Mouse (Mus musculus) frontal cortex, postnatal 10 days (tissue): ENCODE data around the gene Uap1.

Experiments used
- DNase-seq, 2 experiments: peaks; one replicate each; pipeline ENCODE4 v3.0.0; 2022; ENCODE audit warnings: low spot score in 2 of 2, mixed read lengths in 1 of 2

Uap1 gene

DNA sequence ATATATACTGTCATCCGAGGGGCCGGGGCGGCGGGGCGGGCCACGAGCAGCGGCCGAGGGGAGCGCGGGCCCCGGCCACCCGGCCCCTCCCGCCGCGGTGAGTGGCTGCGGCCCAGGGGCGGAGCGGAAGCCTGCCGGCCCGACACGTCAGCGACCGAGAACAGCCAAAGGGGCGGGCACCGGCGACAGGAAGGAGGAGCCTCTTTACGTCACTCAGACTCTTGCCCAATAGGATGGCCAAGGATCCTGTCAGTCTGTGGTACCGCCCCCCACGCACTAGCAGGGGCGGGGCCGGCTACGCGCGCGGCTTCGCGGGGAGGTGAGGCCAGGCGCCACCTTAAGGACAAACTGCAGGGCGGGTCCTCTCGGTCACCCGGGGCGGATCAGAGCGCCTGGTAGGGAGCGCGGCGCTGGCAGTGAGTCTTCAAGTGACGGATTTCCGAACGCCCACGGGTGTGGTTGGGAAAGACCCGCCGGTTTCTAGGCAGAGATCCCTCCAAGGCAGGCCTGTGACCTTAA, at the start of gene Uap1:
Gene Uap1 (minus strand): TSS at position 144 of the 519 bp plus-strand sequence.
- peak; percentile 97 for DNase-seq

DNA sequence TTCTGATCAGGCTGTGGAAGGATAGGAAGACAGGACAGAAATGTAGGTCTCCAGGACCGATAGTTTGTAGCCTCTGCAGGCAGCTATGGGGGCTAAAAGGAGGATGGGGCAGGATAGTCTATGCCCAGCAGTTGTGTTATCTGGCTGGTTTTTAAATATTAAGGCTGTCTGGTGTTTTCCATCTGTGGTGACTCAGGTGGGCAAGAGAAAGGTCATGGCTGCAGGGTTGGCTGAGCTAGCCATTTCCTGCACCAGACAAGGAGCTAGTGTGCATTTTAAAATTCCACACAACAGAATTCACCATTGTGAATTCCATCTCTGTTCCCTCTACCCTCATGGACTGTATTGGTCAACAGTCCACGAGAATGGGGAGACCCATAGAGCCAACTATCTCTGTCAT, 48.5 kb upstream of the Uap1 start:
- DNase-seq: no peak

DNA sequence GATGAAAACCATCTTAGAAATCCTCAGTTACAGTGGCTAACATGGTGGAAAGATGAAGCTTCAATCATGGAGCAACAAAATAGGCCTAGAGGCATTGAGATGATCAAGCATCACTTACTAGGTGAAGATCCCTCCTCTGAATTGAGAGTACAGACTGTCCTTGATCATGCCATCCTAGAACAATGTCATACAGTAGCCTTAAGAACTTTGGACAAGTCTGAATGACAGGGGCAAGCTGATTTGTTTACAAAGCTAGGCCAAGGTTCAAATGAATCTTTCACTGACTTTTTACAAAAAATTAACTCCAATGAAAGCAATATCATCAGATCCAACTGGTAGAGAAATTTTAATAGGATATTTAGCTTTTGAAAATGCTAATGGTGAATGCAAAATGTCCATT, 45.6 kb upstream of the Uap1 start:
- DNase-seq: no peak

DNA sequence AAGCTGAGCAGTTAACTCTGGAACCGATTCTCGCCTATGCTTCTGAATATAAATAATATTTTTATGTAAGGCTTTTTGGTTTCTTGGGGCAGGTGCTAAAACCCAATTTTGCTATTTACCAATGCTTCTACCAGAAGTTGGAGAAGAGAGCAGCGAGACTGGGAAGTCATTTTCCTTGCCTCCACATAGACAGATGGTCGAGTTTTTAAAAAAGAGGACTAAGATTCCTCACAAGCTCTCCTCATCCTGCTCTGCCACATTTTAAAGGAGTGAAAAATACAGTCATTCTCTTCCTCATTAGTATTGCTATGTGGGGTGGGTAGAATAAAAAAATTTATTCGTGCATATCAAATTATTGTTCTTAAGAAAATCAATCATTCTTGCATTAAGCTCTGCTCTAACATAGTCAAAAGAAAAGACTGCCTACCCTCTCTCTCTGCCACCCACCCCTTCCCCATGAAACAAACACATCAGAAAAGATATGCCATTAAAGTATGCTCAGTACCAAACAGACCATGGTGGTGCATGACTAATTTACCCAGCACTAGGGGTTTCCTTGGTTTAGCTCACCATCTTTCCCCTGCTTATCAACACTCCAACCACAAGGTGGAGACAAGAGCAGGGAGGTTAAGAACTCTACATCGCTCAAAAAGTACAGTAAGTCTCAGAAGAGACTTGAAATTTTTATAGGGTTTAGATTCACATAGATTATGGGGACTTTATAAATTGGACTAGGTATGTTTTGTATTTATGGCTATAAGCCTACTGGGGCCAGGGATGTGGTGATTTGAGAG, 43.5 kb upstream of the Uap1 start:
- DNase-seq: no peak

DNA sequence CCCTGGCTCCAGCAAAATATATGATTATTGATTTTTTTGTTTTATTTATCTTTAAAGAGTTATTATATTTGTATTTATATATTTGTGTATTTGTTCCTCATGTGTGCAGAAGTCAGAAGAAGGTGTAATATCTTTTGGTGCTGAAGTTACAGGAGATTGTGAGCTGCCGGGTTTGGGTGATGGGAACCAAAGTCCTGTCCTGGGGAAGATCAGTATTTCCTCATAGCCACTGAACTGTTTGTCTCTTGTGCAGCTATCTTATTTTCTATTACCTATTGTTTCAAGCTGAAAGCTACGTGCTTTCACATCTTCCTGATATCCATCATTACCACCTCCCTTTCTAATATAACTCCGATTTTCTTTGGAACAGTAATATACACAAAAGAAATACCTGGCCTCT, 40.8 kb upstream of the Uap1 start:
- DNase-seq: no peak

DNA sequence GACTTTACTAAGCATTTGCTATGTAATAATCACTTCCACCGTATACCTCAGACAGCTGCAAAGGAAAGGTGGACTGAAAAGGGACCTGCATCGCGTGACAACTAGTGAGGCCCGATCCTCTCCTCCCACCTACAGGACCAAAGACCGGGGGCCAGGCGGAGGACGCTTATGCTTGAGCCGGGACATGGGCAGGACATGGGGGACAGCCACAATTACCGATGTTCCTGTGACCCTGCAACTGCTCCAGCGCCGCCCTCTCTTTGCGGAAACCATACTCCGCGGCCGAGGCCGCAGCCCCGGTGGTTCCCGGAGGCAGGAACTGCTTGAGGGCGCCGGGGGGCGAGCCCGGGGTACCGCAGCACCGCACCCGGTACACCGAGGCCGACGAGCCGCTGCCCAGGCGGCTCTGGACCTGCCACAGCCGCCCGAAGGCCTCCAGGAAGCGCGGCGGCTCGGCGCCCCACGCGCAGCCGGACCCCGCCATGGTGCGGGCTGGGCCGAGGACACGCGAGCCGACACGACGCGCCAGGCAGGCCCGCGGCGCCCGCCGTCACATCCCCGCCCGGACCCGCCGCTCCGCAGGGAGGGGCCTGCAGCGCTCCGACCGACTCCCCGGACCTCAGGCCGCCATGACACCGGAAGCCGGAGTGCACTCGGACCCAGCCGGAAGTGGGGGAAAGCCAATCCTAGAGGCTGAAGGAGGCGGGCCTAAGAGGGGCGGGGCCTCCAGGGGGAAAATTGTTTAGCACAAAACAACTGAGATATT, 40.2 kb upstream of the Uap1 start, which contains the start of gene Uhmk1:
Gene Uhmk1 (minus strand): TSS at position 641 of the 766 bp plus-strand sequence.
- DNase-seq: peak; percentile 79 to 87

DNA sequence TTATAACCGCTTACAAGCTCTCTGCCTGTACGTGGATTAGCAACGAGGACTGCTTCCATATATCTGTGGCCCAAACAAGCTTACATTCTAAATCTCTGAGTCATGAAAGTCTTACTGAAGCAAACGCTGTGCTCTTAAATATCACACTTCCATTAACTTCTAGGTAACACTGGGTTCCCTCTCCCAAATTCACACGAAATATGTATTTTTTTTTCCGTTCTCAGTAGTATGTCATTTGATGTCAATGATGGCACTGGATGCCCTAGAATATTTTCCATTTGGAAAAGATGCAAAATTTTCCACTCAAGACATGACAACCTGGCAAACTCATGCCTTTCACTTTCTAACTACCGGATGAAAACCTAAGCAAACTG, 39.6 kb upstream of the Uap1 start:
- no peak for DNase-seq

DNA sequence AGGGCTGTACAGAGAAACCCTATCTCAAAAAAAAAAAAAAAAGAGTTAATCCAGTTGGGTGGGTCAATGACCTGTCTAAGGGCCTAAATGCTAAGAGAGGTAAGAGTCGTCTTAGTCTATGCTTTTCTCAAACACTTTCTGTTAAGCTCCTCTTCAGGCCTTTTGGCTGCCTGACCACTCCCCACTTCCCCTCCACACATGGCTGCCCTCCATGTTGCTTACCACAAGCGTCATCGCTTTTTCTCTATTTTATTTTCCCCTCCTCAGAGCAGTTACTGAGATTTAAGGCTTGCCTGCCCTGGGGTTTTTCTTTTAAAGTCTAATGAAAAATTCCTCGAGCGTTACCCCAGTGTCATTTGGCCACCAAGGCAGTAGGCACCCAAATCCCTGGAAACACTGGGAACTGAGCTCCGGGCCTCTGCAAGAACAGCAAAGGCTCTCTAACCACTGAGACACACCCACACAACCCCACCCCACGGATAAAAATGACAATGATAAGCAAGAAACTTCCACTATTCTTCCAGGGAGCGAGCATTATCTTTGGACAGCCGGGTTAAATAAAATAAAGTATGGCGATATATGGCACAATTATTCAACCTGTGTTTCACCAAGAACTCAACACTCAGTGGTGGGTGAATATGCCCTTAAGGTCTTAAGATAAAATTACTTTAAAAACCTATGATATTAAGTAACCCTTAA, 38.6 kb upstream of the Uap1 start:
- DNase-seq: no peak

DNA sequence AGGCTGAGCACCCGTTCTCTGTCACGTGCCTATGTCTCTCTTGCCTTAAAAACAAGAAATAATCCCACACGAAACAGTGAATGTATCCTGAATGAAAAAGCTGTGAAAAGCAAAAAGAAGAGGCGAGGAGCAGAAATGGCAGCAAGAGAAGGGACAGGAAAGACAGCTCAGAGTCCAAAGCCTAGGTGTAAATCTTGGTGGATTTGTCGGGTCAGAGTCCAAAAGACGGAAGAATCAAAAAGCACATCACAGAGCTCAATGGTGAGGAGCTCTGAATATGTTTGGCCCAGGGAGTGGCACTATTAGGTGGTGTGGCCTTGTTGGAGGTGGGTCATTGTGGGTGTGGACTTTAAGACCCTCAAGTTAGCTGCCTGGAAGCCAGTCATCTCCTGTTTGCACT, 31.6 kb upstream of the Uap1 start:
- DNase-seq: no peak

DNA sequence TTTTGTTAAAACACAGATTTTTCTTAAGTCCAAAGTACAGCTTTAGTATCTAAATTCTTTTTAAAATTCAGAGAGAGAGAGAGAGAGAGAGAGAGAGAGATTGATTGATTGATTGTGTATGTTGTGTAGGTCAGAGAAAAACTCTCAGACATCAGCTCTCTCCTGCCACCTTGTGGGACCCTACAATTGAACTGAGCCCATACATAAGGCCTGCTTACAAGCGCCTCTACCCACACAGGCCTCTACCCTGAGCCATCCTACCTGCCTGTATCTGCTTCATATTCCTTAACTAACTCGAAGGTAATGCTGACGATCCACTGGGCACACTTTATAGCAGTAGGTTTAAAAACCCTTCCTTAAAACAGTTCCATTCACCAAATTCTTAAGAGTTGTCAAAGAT, 25.6 kb upstream of the Uap1 start:
- no peak for DNase-seq

DNA sequence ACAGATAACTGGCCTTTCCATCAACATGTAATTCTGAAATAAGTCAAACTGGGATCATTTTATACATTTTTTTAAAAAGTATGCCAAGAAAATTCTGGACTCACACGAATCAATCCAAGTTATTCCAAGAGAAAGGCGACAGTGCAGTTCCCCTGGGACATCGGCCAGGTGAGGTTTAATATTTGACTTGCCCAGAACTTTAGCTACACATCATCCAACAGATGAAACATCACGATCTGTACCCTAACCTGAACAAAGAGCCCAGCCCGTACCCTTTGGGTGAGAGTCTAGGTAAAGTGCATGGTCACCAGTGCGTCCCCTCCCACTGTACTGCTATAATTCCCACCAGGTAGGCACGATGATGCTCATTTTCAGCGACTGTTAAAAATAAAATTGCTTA, 21.5 kb upstream of the Uap1 start:
- DNase-seq: no peak

DNA sequence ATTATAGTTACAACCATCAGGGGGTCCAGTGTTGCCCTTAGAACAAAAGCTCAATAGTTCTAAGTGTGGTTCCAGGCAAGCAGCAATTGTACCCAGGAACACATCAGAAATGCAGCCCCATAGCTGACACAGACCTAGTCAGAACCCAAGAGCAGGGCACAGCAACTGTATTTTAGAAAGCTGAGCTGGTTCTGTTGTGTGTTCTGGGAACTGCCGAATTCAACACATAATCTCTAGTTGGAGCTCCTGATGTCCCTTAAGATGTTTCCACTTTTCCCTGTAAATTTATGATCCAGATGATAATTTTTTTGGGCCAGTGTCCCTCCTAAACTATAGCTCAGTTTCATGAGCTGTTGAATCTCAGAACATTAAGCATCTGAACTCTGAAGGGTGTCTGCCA, 17.2 kb upstream of the Uap1 start:
- DNase-seq: no peak

DNA sequence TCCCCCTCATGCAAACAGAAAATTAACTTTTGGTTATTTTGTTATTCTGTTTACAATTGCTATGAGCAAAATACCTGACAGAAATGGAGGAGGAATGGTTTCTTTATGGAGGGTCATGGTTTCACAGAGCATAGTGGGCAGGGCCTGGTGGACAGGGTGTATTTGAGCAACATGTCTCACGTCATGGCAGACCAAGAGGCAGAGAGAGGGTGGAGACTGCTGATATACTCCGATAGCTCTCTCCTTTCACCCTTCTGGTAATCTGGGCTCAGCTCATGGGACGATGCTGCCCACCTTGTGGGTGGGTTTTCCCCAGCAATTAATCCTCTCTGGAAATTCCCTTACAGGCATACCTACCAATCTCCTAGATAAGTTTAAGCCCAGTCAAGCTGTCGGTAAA, 15.5 kb upstream of the Uap1 start:
- DNase-seq: no peak

DNA sequence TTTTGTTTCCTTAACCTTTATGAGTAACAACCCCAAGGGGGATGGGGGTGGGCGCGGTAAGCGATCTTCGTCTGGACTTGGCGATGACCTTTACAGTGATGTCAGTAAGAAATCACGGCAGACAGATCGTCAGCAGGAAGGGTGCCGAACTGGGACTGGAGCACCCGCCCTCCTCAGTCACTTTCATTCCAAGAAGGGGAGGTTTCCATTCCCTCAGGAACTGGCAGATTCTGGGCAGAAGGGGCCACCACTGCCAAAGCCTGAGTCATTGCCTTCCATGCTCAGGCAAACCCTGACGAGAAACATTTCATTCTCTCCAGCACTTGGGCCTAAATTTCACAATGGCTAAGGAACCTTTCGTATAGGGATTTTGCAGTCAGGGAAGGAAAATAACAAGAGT, 13.8 kb upstream of the Uap1 start:
- peak in 1 of 2 experiments; percentile 22 for DNase-seq

DNA sequence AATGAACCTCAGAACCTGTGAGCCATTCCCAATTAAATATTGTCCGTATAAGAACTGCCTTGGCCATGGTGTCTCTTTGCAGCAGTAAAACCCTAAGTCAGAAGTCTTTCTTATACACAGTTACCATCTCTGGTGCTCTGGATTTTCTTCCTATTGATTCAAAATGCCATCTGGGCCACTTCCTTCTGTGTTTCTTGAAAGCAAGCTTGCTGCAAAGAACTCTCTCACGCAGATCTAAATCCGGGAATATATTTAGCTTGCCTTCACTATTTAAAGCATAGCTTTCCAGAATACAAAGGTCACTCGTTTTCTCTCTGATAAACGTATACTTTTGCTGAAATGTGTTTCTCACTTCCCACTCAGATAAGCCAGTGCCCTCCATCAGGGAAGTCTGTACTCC, 11.8 kb upstream of the Uap1 start:
- DNase-seq: no peak

DNA sequence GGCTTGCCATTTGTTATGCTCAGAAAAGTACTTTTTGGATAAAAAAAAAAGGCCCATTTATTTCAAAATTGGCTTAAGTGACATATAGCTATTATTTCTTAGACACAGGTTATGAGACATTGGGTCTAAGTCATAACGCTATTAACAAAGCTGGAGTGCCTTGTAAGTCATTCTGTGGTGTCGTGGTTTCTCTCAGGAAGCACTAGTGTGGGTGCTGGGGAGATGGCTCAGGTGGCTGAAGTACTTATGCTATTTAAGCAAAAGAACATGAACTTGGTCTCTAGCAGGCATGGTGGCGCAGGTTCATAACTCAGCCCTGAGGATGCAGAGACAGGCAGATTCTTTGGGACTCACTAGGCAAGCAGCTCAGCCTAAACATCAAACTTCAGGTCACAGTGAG, 10.4 kb upstream of the Uap1 start:
- DNase-seq: no peak

DNA sequence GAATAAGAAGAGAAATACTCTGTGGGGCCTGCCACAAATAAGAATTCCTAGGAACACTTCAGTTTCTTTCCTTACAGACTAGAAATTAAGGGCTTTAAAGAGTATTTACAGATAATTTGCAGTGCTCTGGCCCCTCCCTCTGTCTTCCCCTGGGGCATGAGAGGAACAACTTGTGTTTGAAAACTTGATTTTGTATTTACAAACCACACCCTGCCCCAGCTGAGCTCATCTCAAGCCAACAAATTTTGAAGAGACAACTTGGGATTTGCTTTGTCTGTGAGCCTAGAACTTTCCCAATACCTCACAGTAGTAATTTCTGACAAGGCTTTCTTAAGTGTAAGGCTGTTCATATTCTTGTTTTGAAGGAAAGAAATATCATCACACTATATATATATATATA, 7.9 kb upstream of the Uap1 start:
- DNase-seq: no peak

DNA sequence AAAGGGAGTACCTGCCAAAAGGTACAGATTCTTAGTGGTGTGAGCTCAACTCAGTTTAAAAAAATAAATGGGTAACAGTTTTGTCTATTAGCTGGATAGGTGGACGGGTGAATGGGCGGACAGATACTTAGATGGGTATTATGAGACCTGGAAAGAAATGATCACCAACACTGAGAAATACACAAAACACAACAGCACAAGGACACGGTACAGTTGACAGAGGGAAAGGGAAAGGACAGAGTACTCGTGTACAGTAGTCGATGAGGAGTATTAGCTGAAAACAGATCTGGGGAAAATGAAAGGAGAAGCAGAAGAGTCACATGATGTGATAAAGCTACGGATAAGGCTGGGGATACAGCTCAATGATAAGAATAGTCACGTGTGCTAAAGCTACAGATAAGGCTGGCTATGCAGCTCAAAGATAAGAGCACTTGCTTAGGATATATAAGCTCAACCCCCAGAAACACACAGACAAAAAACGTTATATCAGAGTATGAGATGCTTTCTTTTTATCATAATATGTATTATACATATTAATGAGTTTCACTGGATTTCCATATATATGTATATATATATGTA, 2.0 kb upstream of the Uap1 start:
- no peak for DNase-seq

DNA sequence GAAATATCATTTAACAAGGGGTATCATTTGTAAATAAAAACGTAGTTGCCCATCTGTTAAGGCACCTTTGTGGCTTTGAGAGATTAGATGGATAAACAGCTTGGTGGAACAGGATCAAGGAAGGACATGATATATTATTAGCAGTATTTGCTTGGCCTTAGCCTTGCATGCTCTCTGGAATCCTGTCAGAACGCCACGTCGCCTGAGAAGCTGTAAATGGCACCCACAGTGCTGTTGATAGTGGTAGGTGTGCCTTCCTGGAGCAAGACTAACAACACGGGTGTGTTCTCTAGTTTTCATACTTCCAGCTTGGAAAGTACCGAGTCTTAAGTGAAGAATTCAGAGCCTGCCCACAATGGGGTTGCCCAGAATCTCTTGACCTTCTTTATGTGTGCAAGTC, 1.1 kb upstream of the Uap1 start:
- DNase-seq: no peak

DNA sequence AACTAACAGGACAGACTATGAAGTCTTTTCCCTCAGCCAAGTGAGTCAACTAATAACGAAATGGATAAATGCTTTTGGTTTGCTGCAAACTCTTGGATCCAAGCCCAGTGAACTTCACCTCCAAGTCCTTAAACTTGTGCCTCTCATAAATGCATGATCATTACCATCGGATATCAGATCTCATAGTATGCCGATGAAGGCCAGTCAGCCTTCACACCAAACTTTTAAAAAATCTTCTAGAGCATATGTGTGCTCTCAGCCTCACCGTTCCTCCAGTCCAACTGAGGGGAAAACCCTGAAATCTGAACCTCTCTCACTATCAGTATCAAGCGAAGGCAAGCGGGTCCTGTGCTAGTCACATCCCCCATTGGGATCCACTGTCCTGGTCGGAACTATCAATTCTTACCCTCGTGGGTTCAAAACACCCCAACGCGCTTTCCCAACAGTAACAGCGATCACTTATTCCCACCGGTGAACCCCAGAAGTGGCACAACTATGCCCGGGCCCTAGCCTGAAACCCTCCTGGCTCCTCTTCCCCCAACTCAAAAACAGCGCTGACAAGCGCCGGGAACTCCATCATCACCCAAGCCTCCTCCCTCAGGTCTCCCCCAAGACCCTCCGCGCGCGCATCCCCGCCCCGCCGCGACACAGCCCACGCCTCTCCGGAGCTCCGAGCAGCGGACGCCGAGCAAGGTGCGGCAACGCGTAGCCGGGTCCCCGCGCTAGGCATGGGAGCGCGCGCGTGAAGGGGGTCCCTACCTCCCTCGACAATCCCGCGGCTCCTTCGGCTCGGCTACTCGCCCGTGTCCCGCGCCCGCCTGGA, 555 bp downstream of the Uap1 start:
- no peak for DNase-seq

DNA sequence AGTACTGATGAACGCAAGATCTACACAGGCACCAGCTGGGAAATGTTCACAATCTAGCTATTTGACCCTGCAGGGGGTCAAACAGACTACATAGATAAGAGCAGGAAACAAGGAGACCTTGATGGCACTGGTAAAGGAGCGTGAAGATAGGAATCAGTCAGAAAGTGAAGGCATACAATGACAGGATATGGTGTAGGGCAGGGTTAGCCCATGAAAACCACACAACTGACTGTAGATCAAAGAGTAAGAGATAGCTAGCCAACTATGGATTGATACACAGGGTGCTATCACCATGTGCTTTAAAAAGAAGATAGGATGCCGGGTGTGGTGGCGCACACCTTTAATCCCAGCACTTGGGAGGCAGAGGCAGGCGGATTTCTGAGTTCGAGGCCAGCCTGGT, 7.0 kb downstream of the Uap1 start:
- no peak for DNase-seq
